Mouse (Mus musculus) layer of hippocampus, adult 18-20 months (tissue): ENCODE results near the gene Rab5c. TPM values are rescaled to one million over a fixed set of nuclear protein-coding genes. Genes with fewer than 3 reads are reported as not detected.
A peak's percentile ranks its signal among the peaks of the same experiment; 100 is the strongest.

Experiments
- DNase-seq, 2 experiments: peaks; one replicate each; pipeline ENCODE4 v3.0.0; 2022; ENCODE audit warnings: low spot score in 2 of 2
- long read RNA-seq: library from polyadenylated mRNA; stranded (forward); transcript quantifications from one replicate; pipeline ENCODE4 v2.0.0, GENCODE M21; 2021
- total RNA-seq, 2 experiments: library from RNA; stranded (reverse); gene quantifications; 2 replicates each; pipeline ENCODE4 v1.2.3; 2021

The Rab5c gene
- total RNA-seq, result 100 to 1,000 TPM; 149 to 156 TPM
- long read RNA-seq, transcript Rab5c-202 (6 exons, 1,915 nt), result major isoform, 17 of 25 reads
- long read RNA-seq, partial matches to known transcripts, result 0 of 25 reads
- long read RNA-seq, other reads (novel, unspliced or antisense), result 8 of 25 reads

GRCm38 (mm10) chr11:100738066-100738604 lies at the start of gene Rab5c:
TSS of gene Rab5c (minus strand) at chr11:100738215.
- peak; percentile 99 for DNase-seq

GRCm38 (mm10) chr11:100785774-100786173 lies 47.8 kb upstream of the Rab5c start:
- DNase-seq, result peak in 1 of 2 experiments; percentile 30

- no peak for DNase-seq
Observed at GRCm38 (mm10) chr11:100784286-100784685, 46.3 kb upstream of the Rab5c start.

GRCm38 (mm10) chr11:100782568-100782967 lies 44.6 kb upstream of the Rab5c start:
- no peak for DNase-seq

- DNase-seq, result no peak
Observed at GRCm38 (mm10) chr11:100781763-100782475, 43.9 kb upstream of the Rab5c start.

GRCm38 (mm10) chr11:100780247-100780646 lies 42.2 kb upstream of the Rab5c start:
- DNase-seq, result no peak

GRCm38 (mm10) chr11:100778069-100778468 lies 40.1 kb upstream of the Rab5c start:
- DNase-seq, result no peak

GRCm38 (mm10) chr11:100775921-100776320 lies 37.9 kb upstream of the Rab5c start:
- DNase-seq, result no peak

- DNase-seq, result no peak
Observed at GRCm38 (mm10) chr11:100774261-100774660, 36.2 kb upstream of the Rab5c start.

GRCm38 (mm10) chr11:100770646-100771408 lies 32.8 kb upstream of the Rab5c start, which contains the start of gene Ghdc:
TSS of gene Ghdc (minus strand) at chr11:100770957.
- DNase-seq, result peak; percentile 60 to 79

- no peak for DNase-seq
Observed at GRCm38 (mm10) chr11:100769980-100770379, 32.0 kb upstream of the Rab5c start.

GRCm38 (mm10) chr11:100767871-100768270 lies 29.9 kb upstream of the Rab5c start:
- no peak for DNase-seq

GRCm38 (mm10) chr11:100766726-100767125 lies 28.7 kb upstream of the Rab5c start:
- DNase-seq, result no peak

GRCm38 (mm10) chr11:100762831-100763230 lies 24.8 kb upstream of the Rab5c start, which contains the start of gene Hcrt:
TSS of gene Hcrt (minus strand) at chr11:100762931.
- DNase-seq, result no peak

- peak; percentile 81 to 89 for DNase-seq
Observed at GRCm38 (mm10) chr11:100761547-100762045, 23.6 kb upstream of the Rab5c start.

GRCm38 (mm10) chr11:100759611-100760233 lies 21.7 kb upstream of the Rab5c start, which contains the start of gene Kcnh4:
TSS of gene Kcnh4 (minus strand) at chr11:100759942.
- DNase-seq, result peak; percentile 89 to 92

- DNase-seq, result peak in 1 of 2 experiments; percentile 29
Observed at GRCm38 (mm10) chr11:100758707-100759610, 20.9 kb upstream of the Rab5c start.

GRCm38 (mm10) chr11:100757566-100757965 lies 19.6 kb upstream of the Rab5c start:
- DNase-seq, result no peak

- no peak for DNase-seq
Observed at GRCm38 (mm10) chr11:100756476-100756875, 18.5 kb upstream of the Rab5c start.

GRCm38 (mm10) chr11:100754693-100755057 lies 16.7 kb upstream of the Rab5c start:
- no peak for DNase-seq
